Mouse (Mus musculus): Measurements from ENCODE around the gene Inpp4a. TPM values are rescaled to one million over a fixed set of nuclear protein-coding genes. Genes with fewer than 3 reads are reported as not detected.
A peak's percentile ranks its signal among the peaks of the same experiment; 100 is the strongest.

Inpp4a gene
- polyA plus RNA-seq, 1 experiment from 2014 or later = 35.1 TPM

GRCm38 (mm10) chr1:37344223-37344916 is 44.7 kb downstream of the Inpp4a start:
- 89% methylated on average over 6 of the region's 6 CpGs for WGBS
- H3K27ac ChIP-seq = no peak overlapping the region
- ATAC-seq = no peak
- no peaks in the 10 kb centered on the region for H3K9me3 ChIP-seq (replicated peaks)
- no peaks in the 10 kb centered on the region for H3K27me3 ChIP-seq
- H3K9ac ChIP-seq = no peak overlapping the region
- no peak overlapping the region for H3K4me3 ChIP-seq
- H3K4me2 ChIP-seq = no peak overlapping the region
- no peaks in the 10 kb centered on the region for H3K36me3 ChIP-seq (ENCODE audit: poor library complexity, severe bottlenecking)
- H3K4me1 ChIP-seq = no peaks in the 10 kb centered on the region

- H3K27ac ChIP-seq = no peak overlapping the region
- no peak overlapping the region for H3K4me2 ChIP-seq
- 72% methylated on average over 9 of the region's 9 CpGs for WGBS
- ATAC-seq = no peak
- no peak overlapping the region for H3K9ac ChIP-seq
- H3K27me3 ChIP-seq = no peaks in the 10 kb centered on the region
- H3K9me3 ChIP-seq (replicated peaks) = no peaks in the 10 kb centered on the region
- H3K36me3 ChIP-seq (ENCODE audit: poor library complexity, severe bottlenecking) = no peaks in the 10 kb centered on the region
- H3K4me1 ChIP-seq = peaks cover 8% of the 10 kb centered on the region
- no peak overlapping the region for H3K4me3 ChIP-seq
Measured at GRCm38 (mm10) chr1:37347361-37348080, 47.9 kb downstream of the Inpp4a start.

- Histone ChIP-seq H3K27ac (no peak overlapping the region), H3K9ac (no peak overlapping the region), H3K9me3 (replicated peaks) (no peaks in the 10 kb centered on the region), H3K4me1 (peaks cover 8% of the 10 kb centered on the region), H3K36me3 (ENCODE audit: poor library complexity, severe bottlenecking) (no peaks in the 10 kb centered on the region), H3K4me3 (no peak overlapping the region), H3K4me2 (no peak overlapping the region), H3K27me3 (no peaks in the 10 kb centered on the region)
- WGBS = 60% methylated on average over 7 of the region's 7 CpGs
- peak; percentile 63 for ATAC-seq
Measured at GRCm38 (mm10) chr1:37350886-37351651, 51.4 kb downstream of the Inpp4a start.

GRCm38 (mm10) chr1:37351961-37352360 is 52.3 kb downstream of the Inpp4a start:
- H3K9ac ChIP-seq = no peak overlapping the region
- no peak overlapping the region for H3K4me2 ChIP-seq
- no peak overlapping the region for H3K4me3 ChIP-seq
- 87% methylated on average over 2 of the region's 2 CpGs for WGBS
- peaks cover 8% of the 10 kb centered on the region for H3K4me1 ChIP-seq
- no peak for ATAC-seq
- H3K27ac ChIP-seq = no peak overlapping the region
- no peaks in the 10 kb centered on the region for H3K27me3 ChIP-seq
- no peaks in the 10 kb centered on the region for H3K36me3 ChIP-seq (ENCODE audit: poor library complexity, severe bottlenecking)
- no peaks in the 10 kb centered on the region for H3K9me3 ChIP-seq (replicated peaks)

GRCm38 (mm10) chr1:37353456-37353855 is 53.8 kb downstream of the Inpp4a start:
- no peak for ATAC-seq
- H3K9ac ChIP-seq = no peak overlapping the region

GRCm38 (mm10) chr1:37355492-37355891 is 55.8 kb downstream of the Inpp4a start:
- H3K4me2 ChIP-seq = no peak overlapping the region
- no peak overlapping the region for H3K4me3 ChIP-seq
- peaks cover 19% of the 10 kb centered on the region for H3K36me3 ChIP-seq (ENCODE audit: poor library complexity, severe bottlenecking)
- H3K27me3 ChIP-seq = no peaks in the 10 kb centered on the region
- 93% methylated on average over 3 of the region's 3 CpGs for WGBS
- ATAC-seq = no peak
- no peak overlapping the region for H3K27ac ChIP-seq
- no peaks in the 10 kb centered on the region for H3K9me3 ChIP-seq (replicated peaks)
- peaks cover 8% of the 10 kb centered on the region for H3K4me1 ChIP-seq
- no peak overlapping the region for H3K9ac ChIP-seq

More at GRCm38 (mm10) chr1:37353456-37353855, 53.8 kb downstream of the Inpp4a start:
- Histone ChIP-seq H3K4me2 (no peak overlapping the region), H3K27me3 (no peaks in the 10 kb centered on the region), H3K9me3 (replicated peaks) (no peaks in the 10 kb centered on the region), H3K36me3 (ENCODE audit: poor library complexity, severe bottlenecking) (peaks cover 6% of the 10 kb centered on the region), H3K4me3 (no peak overlapping the region), H3K27ac (no peak overlapping the region), H3K4me1 (peaks cover 8% of the 10 kb centered on the region)
- WGBS = 84% methylated on average over 4 of the region's 4 CpGs

- WGBS = 87% methylated on average over 3 of the region's 3 CpGs
- H3K27ac ChIP-seq = no peak overlapping the region
- H3K27me3 ChIP-seq = no peaks in the 10 kb centered on the region
- H3K4me3 ChIP-seq = no peak overlapping the region
- no peak for ATAC-seq
- peaks cover 19% of the 10 kb centered on the region for H3K36me3 ChIP-seq (ENCODE audit: poor library complexity, severe bottlenecking)
- H3K9me3 ChIP-seq (replicated peaks) = no peaks in the 10 kb centered on the region
- H3K4me2 ChIP-seq = no peak overlapping the region
- no peak overlapping the region for H3K9ac ChIP-seq
- peaks cover 2% of the 10 kb centered on the region for H3K4me1 ChIP-seq
Measured at GRCm38 (mm10) chr1:37356305-37356704, 56.6 kb downstream of the Inpp4a start.

GRCm38 (mm10) chr1:37357173-37357572 is 57.5 kb downstream of the Inpp4a start:
- H3K9me3 ChIP-seq (replicated peaks) = no peaks in the 10 kb centered on the region
- ATAC-seq = no peak
- WGBS = 90% methylated on average over 6 of the region's 6 CpGs

GRCm38 (mm10) chr1:37358621-37359020 is 59.0 kb downstream of the Inpp4a start:
- H3K9ac ChIP-seq = no peak overlapping the region
- H3K4me2 ChIP-seq = no peak overlapping the region
- no peak overlapping the region for H3K27ac ChIP-seq
- no peaks in the 10 kb centered on the region for H3K27me3 ChIP-seq
- peaks cover 8% of the 10 kb centered on the region; the same call in 1 of the 2 replicates for H3K4me1 ChIP-seq
- peaks cover 19% of the 10 kb centered on the region for H3K36me3 ChIP-seq (ENCODE audit: poor library complexity, severe bottlenecking)
- no peak overlapping the region for H3K4me3 ChIP-seq
- 94% methylated on average over 8 of the region's 8 CpGs for WGBS
- ATAC-seq = no peak
- no peaks in the 10 kb centered on the region for H3K9me3 ChIP-seq (replicated peaks)

More at GRCm38 (mm10) chr1:37357173-37357572, 57.5 kb downstream of the Inpp4a start:
- no peak overlapping the region for H3K9ac ChIP-seq
- H3K27ac ChIP-seq = no peak overlapping the region
- peaks cover 19% of the 10 kb centered on the region for H3K36me3 ChIP-seq (ENCODE audit: poor library complexity, severe bottlenecking)
- no peaks in the 10 kb centered on the region for H3K27me3 ChIP-seq
- no peak overlapping the region for H3K4me2 ChIP-seq
- peaks cover 7% of the 10 kb centered on the region; the same call in 1 of the 2 replicates for H3K4me1 ChIP-seq
- no peak overlapping the region for H3K4me3 ChIP-seq

- 94% methylated on average over 6 of the region's 6 CpGs for WGBS
Measured at GRCm38 (mm10) chr1:37359395-37360092, 59.9 kb downstream of the Inpp4a start.

GRCm38 (mm10) chr1:37360781-37361180 is 61.1 kb downstream of the Inpp4a start:
- H3K4me2 ChIP-seq = no peak overlapping the region
- no peak overlapping the region for H3K4me3 ChIP-seq
- 85% methylated on average over 3 of the region's 3 CpGs for WGBS
- H3K9me3 ChIP-seq (replicated peaks) = no peaks in the 10 kb centered on the region
- no peaks in the 10 kb centered on the region for H3K27me3 ChIP-seq
- H3K27ac ChIP-seq = no peak overlapping the region
- no peak for ATAC-seq
- peaks cover 19% of the 10 kb centered on the region for H3K36me3 ChIP-seq (ENCODE audit: poor library complexity, severe bottlenecking)
- H3K9ac ChIP-seq = no peak overlapping the region
- H3K4me1 ChIP-seq = peaks cover 8% of the 10 kb centered on the region; the same call in 1 of the 2 replicates

More at GRCm38 (mm10) chr1:37359395-37360092, 59.9 kb downstream of the Inpp4a start:
- no peaks in the 10 kb centered on the region for H3K9me3 ChIP-seq (replicated peaks)
- no peak overlapping the region for H3K9ac ChIP-seq
- peaks cover 8% of the 10 kb centered on the region; the same call in 1 of the 2 replicates for H3K4me1 ChIP-seq
- no peak for ATAC-seq
- H3K36me3 ChIP-seq (ENCODE audit: poor library complexity, severe bottlenecking) = peaks cover 19% of the 10 kb centered on the region
- H3K27ac ChIP-seq = no peak overlapping the region
- H3K4me3 ChIP-seq = no peak overlapping the region
- H3K4me2 ChIP-seq = no peak overlapping the region
- no peaks in the 10 kb centered on the region for H3K27me3 ChIP-seq

Measured in forebrain, embryonic 13.5 days (tissue).